Mouse (Mus musculus): ENCODE results near the gene Rufy3. TPM values are rescaled to one million over a fixed set of nuclear protein-coding genes. Genes with fewer than 3 reads are reported as not detected.

Rufy3 gene
- polyA plus RNA-seq, 1 experiment, result 4.6 TPM

- no peak for DNase-seq
- TF ChIP-seq POLR2A (IDR thresholded peaks at IDR 0.05; ENCODE audit: borderline replicate concordance, extremely low read depth, low read depth, low read length) (no peak), CTCF (IDR thresholded peaks at IDR 0.05; ENCODE audit: insufficient read depth, low read length) (no peak)
- WGBS, result 95% methylated on average over 7 of the region's 7 CpGs
- Histone ChIP-seq H3K4me3 (replicated peaks; ENCODE audit: extremely low read depth, low read depth, low read length) (no peak overlapping the region), H3K4me1 (ENCODE audit: control insufficient read depth, insufficient read depth, low read length) (no peaks in the 10 kb centered on the region)
These were observed 40.0 kb downstream of the Rufy3 start for GRCm38 (mm10) chr5:88604641-88605358.

GRCm38 (mm10) chr5:88614129-88614528 lies 49.3 kb downstream of the Rufy3 start:
- WGBS, result 100% methylated on average over 1 of the region's 1 CpGs
- TF ChIP-seq POLR2A (IDR thresholded peaks at IDR 0.05; ENCODE audit: borderline replicate concordance, extremely low read depth, low read depth, low read length), result no peak
- no peak for TF ChIP-seq CTCF (IDR thresholded peaks at IDR 0.05; ENCODE audit: insufficient read depth, low read length)
- H3K4me1 ChIP-seq (ENCODE audit: control insufficient read depth, insufficient read depth, low read length), result no peaks in the 10 kb centered on the region
- H3K4me3 ChIP-seq (replicated peaks; ENCODE audit: extremely low read depth, low read depth, low read length), result no peak overlapping the region
- no peak for DNase-seq

- no peak for TF ChIP-seq CTCF (IDR thresholded peaks at IDR 0.05; ENCODE audit: insufficient read depth, low read length)
- no peak for TF ChIP-seq POLR2A (IDR thresholded peaks at IDR 0.05; ENCODE audit: borderline replicate concordance, extremely low read depth, low read depth, low read length)
- DNase-seq, result no peak
- WGBS, result 66% methylated on average over 4 of the region's 4 CpGs
These were observed 52.1 kb downstream of the Rufy3 start for GRCm38 (mm10) chr5:88616988-88617387.

GRCm38 (mm10) chr5:88627545-88627944 lies 62.7 kb downstream of the Rufy3 start:
- no peak overlapping the region for H3K4me3 ChIP-seq (replicated peaks; ENCODE audit: extremely low read depth, low read depth, low read length)
- TF ChIP-seq POLR2A (IDR thresholded peaks at IDR 0.05; ENCODE audit: borderline replicate concordance, extremely low read depth, low read depth, low read length), result no peak
- no peak for TF ChIP-seq CTCF (IDR thresholded peaks at IDR 0.05; ENCODE audit: insufficient read depth, low read length)
- no peak for DNase-seq
- no peaks in the 10 kb centered on the region for H3K4me1 ChIP-seq (ENCODE audit: control insufficient read depth, insufficient read depth, low read length)
- WGBS, result 73% methylated on average over 4 of the region's 4 CpGs

More at GRCm38 (mm10) chr5:88616988-88617387, 52.1 kb downstream of the Rufy3 start:
- H3K4me3 ChIP-seq (replicated peaks; ENCODE audit: extremely low read depth, low read depth, low read length), result no peak overlapping the region
- H3K4me1 ChIP-seq (ENCODE audit: control insufficient read depth, insufficient read depth, low read length), result no peaks in the 10 kb centered on the region

- WGBS, result 70% methylated on average over 11 of the region's 11 CpGs
- Histone ChIP-seq H3K4me3 (replicated peaks; ENCODE audit: extremely low read depth, low read depth, low read length) (no peak overlapping the region), H3K4me1 (ENCODE audit: control insufficient read depth, insufficient read depth, low read length) (no peaks in the 10 kb centered on the region)
- TF ChIP-seq CTCF (IDR thresholded peaks at IDR 0.05; ENCODE audit: insufficient read depth, low read length) (no peak), POLR2A (IDR thresholded peaks at IDR 0.05; ENCODE audit: borderline replicate concordance, extremely low read depth, low read depth, low read length) (no peak)
- no peak for DNase-seq
These were observed 64.3 kb downstream of the Rufy3 start for GRCm38 (mm10) chr5:88629125-88629524.

- TF ChIP-seq POLR2A (IDR thresholded peaks at IDR 0.05; ENCODE audit: borderline replicate concordance, extremely low read depth, low read depth, low read length) (no peak), CTCF (IDR thresholded peaks at IDR 0.05; ENCODE audit: insufficient read depth, low read length) (no peak)
These were observed 65.1 kb downstream of the Rufy3 start for GRCm38 (mm10) chr5:88629987-88630386.

GRCm38 (mm10) chr5:88630883-88631282 lies 66.0 kb downstream of the Rufy3 start:
- WGBS, result 36% methylated on average over 3 of the region's 3 CpGs
- Histone ChIP-seq H3K4me1 (ENCODE audit: control insufficient read depth, insufficient read depth, low read length) (no peaks in the 10 kb centered on the region), H3K4me3 (replicated peaks; ENCODE audit: extremely low read depth, low read depth, low read length) (no peak overlapping the region)
- peak; percentile 25 for DNase-seq
- TF ChIP-seq POLR2A (IDR thresholded peaks at IDR 0.05; ENCODE audit: borderline replicate concordance, extremely low read depth, low read depth, low read length), result no peak
- TF ChIP-seq CTCF (IDR thresholded peaks at IDR 0.05; ENCODE audit: insufficient read depth, low read length), result no peak

More at GRCm38 (mm10) chr5:88629987-88630386, 65.1 kb downstream of the Rufy3 start:
- no peaks in the 10 kb centered on the region for H3K4me1 ChIP-seq (ENCODE audit: control insufficient read depth, insufficient read depth, low read length)
- no peak overlapping the region for H3K4me3 ChIP-seq (replicated peaks; ENCODE audit: extremely low read depth, low read depth, low read length)
- WGBS, result 83% methylated on average over 8 of the region's 8 CpGs
- DNase-seq, result no peak

GRCm38 (mm10) chr5:88631545-88631944 lies 66.7 kb downstream of the Rufy3 start:
- Histone ChIP-seq H3K4me3 (replicated peaks; ENCODE audit: extremely low read depth, low read depth, low read length) (no peak overlapping the region), H3K4me1 (ENCODE audit: control insufficient read depth, insufficient read depth, low read length) (no peaks in the 10 kb centered on the region)
- no peak for DNase-seq
- 72% methylated on average over 5 of the region's 5 CpGs for WGBS
- TF ChIP-seq POLR2A (IDR thresholded peaks at IDR 0.05; ENCODE audit: borderline replicate concordance, extremely low read depth, low read depth, low read length) (no peak), CTCF (IDR thresholded peaks at IDR 0.05; ENCODE audit: insufficient read depth, low read length) (no peak)

- Histone ChIP-seq H3K4me1 (ENCODE audit: control insufficient read depth, insufficient read depth, low read length) (no peaks in the 10 kb centered on the region), H3K4me3 (replicated peaks; ENCODE audit: extremely low read depth, low read depth, low read length) (no peak overlapping the region)
- 85% methylated on average over 9 of the region's 9 CpGs for WGBS
- DNase-seq, result no peak
- TF ChIP-seq CTCF (IDR thresholded peaks at IDR 0.05; ENCODE audit: insufficient read depth, low read length) (no peak), POLR2A (IDR thresholded peaks at IDR 0.05; ENCODE audit: borderline replicate concordance, extremely low read depth, low read depth, low read length) (no peak)
These were observed 67.6 kb downstream of the Rufy3 start for GRCm38 (mm10) chr5:88632463-88632862.

- no peak for DNase-seq
- WGBS, result 86% methylated on average over 5 of the region's 5 CpGs
- Histone ChIP-seq H3K4me1 (ENCODE audit: control insufficient read depth, insufficient read depth, low read length) (no peaks in the 10 kb centered on the region), H3K4me3 (replicated peaks; ENCODE audit: extremely low read depth, low read depth, low read length) (no peak overlapping the region)
- no peak for TF ChIP-seq POLR2A (IDR thresholded peaks at IDR 0.05; ENCODE audit: borderline replicate concordance, extremely low read depth, low read depth, low read length)
- TF ChIP-seq CTCF (IDR thresholded peaks at IDR 0.05; ENCODE audit: insufficient read depth, low read length), result no peak
These were observed 69.2 kb downstream of the Rufy3 start for GRCm38 (mm10) chr5:88634076-88634475.

All from lung, adult 2 months (tissue).